Mouse (Mus musculus) testis, adult 10 weeks (tissue): ENCODE measurements around the gene Mex3d. TPM values are rescaled to one million over a fixed set of nuclear protein-coding genes. Genes with fewer than 3 reads are reported as not detected.

Experiments
- polyA plus RNA-seq: library from polyadenylated mRNA; stranded (reverse); fragments of 350-450 nt; fragmentation: Illumina TruSeq; extraction: RNeasy Lipid Tissue Mini Kit (QIAGEN cat#74804); gene quantifications from one replicate; pipeline ENCODE4 v1.2.3, GENCODE M21; 2014; ENCODE audit warnings: low read depth, low replicate concordance

The Mex3d gene
- 15.6 TPM for polyA plus RNA-seq

DNA sequence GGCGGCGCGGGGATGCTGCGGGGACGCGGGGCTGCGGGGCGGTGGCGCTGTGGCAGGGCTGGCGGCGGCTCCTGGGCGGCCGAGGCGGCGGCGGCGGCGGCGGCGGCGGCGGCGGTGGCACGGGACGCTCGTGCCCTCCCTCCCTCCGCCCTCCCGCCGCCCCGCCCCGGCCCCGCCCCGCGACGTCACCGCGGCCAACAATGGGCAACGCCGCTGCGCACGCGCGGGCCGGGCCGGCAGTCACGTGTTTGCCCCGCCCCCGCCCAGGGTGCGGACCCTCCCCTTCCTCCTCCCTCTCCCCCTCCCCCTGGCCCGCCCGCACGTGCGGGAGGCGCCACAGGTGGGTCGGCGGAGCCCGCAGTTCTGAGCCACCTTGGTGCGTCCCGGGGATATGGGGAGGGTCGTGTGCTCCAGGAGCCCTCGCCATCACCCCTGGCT, at the start of gene Mex3d:
Mex3d (minus strand) TSS at position 138 of the 438 bp plus-strand sequence.

DNA sequence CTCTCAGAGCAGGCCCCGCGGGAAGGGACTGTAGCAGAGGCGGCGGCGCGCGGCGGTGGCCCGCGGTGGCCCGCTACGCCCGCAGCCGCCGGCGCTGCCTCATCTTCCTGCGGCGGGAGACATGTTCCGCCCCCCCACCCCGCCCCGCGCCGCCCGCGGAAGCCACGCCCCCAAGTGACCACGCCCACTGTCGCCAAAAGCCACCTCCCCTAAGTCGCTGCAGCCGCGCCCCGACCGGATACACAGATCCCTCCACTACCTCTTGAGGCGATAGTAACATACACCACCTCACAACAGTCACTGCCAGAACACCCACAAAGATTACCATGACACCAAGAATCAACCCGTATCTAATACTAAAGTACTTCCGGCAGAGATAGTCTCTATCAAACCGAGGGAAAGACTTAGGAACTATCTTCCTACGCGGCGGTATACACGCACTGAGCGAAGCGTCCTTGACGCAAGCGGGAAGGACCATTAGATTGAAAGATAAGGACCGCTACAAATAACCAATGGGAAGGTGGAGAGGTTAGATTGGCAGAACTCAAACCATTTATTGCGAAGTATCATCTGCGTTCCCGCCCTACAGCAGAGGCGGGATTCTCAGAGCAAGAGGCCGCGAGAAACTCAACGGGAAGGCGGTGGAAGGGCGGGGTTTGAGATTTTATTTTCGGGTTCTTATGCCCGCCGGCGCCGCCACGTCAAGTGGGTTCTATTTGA, 46.2 kb upstream of the Mex3d start, which contains the start of gene Tcf3:
Tcf3 (minus strand) TSS at position 135 of the 720 bp plus-strand sequence.

DNA sequence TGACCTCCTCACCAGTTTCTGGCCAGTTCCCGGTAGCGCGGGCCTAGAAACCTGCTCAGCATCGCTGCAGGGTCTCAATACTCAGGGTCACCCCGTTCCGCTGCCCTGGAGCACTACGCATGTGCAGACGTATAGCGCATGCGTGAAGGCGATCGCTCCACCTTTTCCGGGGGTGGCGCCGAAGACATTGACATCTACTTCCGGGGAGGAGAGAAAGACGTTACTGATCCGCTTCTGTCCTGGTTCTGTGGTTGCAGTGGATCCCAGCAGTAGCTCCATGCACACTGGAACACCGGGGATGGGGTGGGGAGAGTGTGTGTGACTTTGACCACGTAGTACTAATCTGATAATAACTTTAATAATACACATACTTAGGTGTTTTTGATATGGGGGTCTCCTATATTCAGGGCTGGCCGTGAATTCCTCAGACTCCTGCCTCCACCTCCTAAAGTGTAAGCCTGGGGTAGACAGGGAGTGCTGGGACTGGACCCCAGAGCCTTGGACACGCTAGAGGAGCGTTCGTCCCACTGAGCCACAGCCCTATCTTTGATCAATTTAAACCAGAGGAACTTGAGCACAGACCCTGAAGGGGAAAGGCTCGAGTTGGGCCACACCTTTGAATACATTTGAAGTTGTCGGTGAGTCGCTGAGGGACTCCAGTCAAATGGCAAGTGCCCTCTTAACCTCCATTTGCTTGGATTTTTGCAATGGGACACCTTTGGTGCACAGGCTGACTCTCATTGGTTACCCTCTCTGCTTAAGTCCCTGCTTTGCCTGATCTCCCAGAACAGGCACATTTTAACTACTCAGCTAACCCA, 19.4 kb upstream of the Mex3d start, which contains the start of gene Uqcr11:
Uqcr11 (minus strand) TSS at position 147 of the 818 bp plus-strand sequence.

DNA sequence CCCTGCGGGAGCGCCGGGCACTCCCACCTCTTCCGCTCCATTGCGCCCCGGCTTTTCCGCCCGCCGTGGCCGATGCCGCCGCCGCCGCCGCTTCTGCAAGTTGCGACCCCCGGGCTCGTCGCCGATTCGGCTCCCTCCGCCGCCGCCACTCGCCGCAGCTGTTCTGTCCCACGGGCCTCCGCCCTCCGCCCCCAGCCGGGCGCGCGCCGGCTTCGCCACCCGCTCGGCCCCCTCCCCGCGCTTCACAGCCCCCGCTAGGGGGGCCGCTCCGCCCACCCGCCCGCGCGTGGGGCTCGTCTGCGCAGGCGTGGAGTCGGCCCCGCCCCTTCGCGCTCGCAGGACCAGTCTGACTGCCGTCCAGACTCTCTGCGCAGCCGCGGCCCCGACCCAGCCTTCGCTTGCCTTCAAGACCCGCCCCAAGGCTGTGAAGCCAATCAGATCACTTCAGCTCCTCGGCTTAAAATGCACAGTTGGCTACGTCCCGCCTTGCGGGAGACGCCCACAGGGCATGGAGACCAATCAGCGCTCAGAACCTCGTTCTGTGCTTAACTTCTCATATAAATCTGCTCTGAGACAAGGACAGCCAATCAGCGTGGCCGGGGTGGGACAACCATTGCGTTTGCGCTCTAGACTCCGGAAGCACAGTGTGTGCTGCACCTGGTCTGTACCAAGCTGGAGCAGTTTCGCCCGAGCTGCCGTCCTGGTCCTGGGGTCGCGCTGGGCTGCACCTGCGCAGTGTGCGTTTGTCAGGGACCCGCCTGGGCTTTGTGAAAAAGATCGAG, 11.9 kb upstream of the Mex3d start, which contains the start of gene Mbd3:
Mbd3 (minus strand) TSS at position 360 of the 782 bp plus-strand sequence.

DNA sequence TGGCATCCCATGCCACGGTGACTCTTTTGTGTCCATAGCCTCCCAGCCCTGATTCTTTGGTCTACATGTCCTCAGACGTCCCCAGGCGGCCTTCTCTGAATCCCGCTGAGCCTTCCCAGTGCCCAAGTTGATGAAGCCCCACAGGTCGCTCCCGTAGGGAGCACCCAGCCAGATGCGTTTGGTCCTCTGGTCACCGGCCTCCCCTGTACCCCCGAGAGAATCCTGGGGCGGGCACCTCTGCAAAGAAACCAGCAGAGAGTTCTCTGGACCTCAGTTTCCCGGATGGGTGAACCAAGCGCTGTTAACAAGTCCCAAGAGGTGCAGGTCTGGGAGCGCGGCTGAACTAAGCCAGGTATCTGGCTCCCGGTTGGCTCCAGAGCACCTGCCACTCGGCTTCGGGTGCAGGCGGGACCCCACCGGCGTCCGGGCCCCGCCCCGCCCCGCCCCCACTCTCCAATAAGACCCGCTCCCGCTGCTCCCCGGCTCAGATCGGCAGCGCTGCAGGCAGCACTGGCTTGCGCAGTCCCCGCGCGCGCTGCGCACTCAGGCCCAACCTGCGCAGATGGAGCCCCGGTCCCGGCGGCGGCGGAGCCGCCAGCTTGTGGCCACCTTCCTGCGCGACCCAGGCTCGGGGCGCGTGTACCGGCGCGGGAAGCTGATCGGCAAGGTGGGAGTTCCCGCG, 31.3 kb downstream of the Mex3d start, which contains the start of gene Plk5:
Plk5 (plus strand) TSS at position 459 of the 682 bp plus-strand sequence.

DNA sequence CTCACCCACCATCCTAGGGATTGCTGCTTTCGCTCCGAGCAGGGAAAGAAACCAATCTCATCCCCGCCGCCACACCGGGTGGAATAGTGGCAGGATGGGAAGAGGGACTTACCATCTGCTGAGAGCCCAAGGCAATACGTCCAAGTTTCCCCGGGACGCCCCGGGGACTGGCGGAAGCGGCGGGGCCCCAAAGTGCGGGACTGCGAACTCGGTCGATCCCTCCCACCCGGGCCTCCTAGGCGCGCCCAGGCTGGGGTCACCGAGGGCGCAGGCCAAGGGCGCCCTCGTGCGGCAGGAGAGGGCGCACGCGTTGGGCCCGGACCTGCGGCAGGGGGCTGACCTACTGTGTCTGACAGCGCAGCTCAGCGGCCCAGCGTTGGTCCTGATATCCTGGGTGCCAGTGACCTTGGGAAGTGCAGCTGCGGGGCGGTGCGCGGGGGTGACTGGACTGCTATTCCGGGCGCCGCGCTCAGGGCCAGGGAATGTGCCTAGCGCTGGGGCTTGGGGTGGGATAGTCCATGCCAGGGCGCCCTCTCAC, 39.1 kb downstream of the Mex3d start, which contains the start of gene Adamtsl5:
Adamtsl5 (minus strand) TSS at position 169 of the 538 bp plus-strand sequence.

Other genes starting within 250 kb of the Mex3d start
- gene Atp5d, start 249.0 kb downstream of the Mex3d start, polyA plus RNA-seq = 0.21 TPM
- gene Cbarp, start 246.8 kb downstream of the Mex3d start, polyA plus RNA-seq = not detected
- 3.2 TPM for gene Midn, start 239.4 kb downstream of the Mex3d start, polyA plus RNA-seq
- 37.8 TPM for gene Cirbp, start 221.7 kb downstream of the Mex3d start, polyA plus RNA-seq
- gene 1600002K03Rik, start 214.7 kb downstream of the Mex3d start, polyA plus RNA-seq = 1.1 TPM
- 0.39 TPM for gene Efna2, start 208.2 kb downstream of the Mex3d start, polyA plus RNA-seq
- 72.4 TPM for gene Mum1, start 161.2 kb downstream of the Mex3d start, polyA plus RNA-seq
- 0.88 TPM for gene Ndufs7, start 138.5 kb downstream of the Mex3d start, polyA plus RNA-seq
- gene Gamt, start 126.6 kb downstream of the Mex3d start, polyA plus RNA-seq = 1.2 TPM
- gene Dazap1, start 126.2 kb downstream of the Mex3d start, polyA plus RNA-seq = 43.5 TPM
- 0.57 TPM for gene Rps15, start 95.2 kb downstream of the Mex3d start, polyA plus RNA-seq
- not detected for gene Apc2, start 91.7 kb downstream of the Mex3d start, polyA plus RNA-seq
- gene 2310011J03Rik, start 67.1 kb downstream of the Mex3d start, polyA plus RNA-seq = 0.62 TPM
- 3.3 TPM for gene Pcsk4, start 58.2 kb downstream of the Mex3d start, polyA plus RNA-seq
- 35.5 TPM for gene Reep6, start 57.7 kb downstream of the Mex3d start, polyA plus RNA-seq
- 0.31 TPM for gene Adamtsl5, start 39.2 kb downstream of the Mex3d start, polyA plus RNA-seq
- gene Plk5, start 31.2 kb downstream of the Mex3d start, polyA plus RNA-seq = not detected
- gene Mbd3, start 11.9 kb upstream of the Mex3d start, polyA plus RNA-seq = 0.49 TPM
- not detected for gene Uqcr11, start 19.2 kb upstream of the Mex3d start, polyA plus RNA-seq
- gene Tcf3, start 46.0 kb upstream of the Mex3d start, polyA plus RNA-seq = 1.1 TPM
- gene Onecut3, start 107.2 kb upstream of the Mex3d start, polyA plus RNA-seq = not detected
- gene Atp8b3, start 151.5 kb upstream of the Mex3d start, polyA plus RNA-seq = 218 TPM
- gene Rexo1, start 173.9 kb upstream of the Mex3d start, polyA plus RNA-seq = 1.9 TPM
- 1.7 TPM for gene Klf16, start 189.7 kb upstream of the Mex3d start, polyA plus RNA-seq
- gene Abhd17a, start 202.7 kb upstream of the Mex3d start, polyA plus RNA-seq = not detected
- 0.88 TPM for gene Scamp4, start 215.2 kb upstream of the Mex3d start, polyA plus RNA-seq
- not detected for gene Adat3, start 215.2 kb upstream of the Mex3d start, polyA plus RNA-seq
- not detected for gene Gm49322, start 218.4 kb upstream of the Mex3d start, polyA plus RNA-seq
- gene Csnk1g2, start 235.2 kb upstream of the Mex3d start, polyA plus RNA-seq = 6.7 TPM